Mouse (Mus musculus) c-Kit-positive CD71-negative TER-119-negative erythroid progenitor cells, embryonic 14.5 days (primary cell): ENCODE data around the gene Hic2.
"Not testable (repeated sequence)": the region's sequence is repeated elsewhere in the genome, so short reads cannot be mapped to it uniquely, and the experiment has no call there.

Experiments
- DNase-seq: peaks from one replicate; pipeline ENCODE4 v3.0.0-alpha.2; 2013; ENCODE audit warnings: low read depth

Gene Hic2

DNA sequence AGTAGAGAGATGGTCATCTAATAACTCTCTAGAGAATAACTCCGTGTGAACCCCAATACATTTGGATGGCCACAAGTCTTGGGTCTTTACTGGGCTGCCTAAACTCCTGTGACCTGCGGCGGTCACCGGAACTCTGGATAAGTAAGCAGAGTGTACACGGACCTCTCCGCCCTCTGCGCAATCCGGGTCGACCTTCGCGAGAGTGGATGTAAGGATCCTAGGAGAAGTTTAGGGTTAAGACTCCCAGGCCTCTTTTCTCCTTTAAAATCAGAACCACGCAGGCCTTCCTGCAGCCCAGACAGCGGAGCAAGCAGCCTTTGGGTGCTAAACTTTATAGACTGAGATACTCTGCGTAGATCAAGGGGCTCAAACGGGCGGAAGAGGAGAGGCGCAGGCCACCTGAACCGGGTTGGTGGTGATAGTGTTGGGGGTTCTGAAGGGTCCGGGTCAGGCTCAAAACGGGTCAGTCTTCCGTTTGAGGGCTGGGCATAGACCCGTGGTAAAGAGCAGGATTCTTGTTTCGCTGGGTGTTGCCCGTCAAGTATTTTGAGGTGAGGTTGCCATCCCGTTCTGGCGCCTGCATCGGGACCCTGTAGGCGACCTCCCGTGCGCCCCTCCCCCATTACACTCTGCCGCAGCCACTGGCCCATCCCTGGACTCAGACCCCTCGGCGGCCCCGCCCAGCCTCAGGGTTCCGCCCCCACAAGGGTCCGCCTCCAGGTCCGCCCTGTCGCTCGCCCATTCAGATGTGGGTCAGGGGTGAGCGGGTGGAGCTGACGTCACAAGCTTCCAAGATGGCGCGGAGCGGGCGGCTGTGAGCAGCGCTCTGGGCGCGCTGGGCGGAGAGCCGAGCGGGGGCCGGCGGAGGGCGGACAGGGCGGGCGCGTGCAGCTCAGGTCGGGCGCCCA, at the start of gene Hic2:
Hic2 (plus strand) TSS at position 779 of the 908 bp plus-strand sequence.
- DNase-seq = peak; percentile 91

DNA sequence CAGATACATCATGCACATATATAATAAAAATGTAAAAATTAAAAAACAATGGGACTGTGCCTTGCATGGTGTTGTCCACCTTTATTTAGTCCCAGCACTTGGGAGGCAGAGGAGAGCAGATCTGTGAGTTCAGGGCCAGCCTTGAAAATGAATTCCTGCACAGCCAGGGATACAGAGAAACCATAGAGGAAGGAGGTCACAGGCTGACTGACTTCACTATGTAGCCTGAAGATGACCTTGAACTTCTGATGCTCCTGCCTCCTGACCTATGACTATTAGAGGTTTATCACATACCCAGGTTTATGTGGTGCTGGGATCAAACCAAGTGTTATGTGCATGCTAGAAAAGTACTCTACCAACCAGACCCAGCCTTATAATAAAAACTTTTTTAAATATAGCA, 47.9 kb upstream of the Hic2 start:
- DNase-seq = no peak

GRCm38 (mm10) chr16:17193823-17194222, 39.5 kb upstream of the Hic2 start:
- no peak for DNase-seq

GRCm38 (mm10) chr16:17200121-17200952, 33.0 kb upstream of the Hic2 start:
- DNase-seq = no peak

DNA sequence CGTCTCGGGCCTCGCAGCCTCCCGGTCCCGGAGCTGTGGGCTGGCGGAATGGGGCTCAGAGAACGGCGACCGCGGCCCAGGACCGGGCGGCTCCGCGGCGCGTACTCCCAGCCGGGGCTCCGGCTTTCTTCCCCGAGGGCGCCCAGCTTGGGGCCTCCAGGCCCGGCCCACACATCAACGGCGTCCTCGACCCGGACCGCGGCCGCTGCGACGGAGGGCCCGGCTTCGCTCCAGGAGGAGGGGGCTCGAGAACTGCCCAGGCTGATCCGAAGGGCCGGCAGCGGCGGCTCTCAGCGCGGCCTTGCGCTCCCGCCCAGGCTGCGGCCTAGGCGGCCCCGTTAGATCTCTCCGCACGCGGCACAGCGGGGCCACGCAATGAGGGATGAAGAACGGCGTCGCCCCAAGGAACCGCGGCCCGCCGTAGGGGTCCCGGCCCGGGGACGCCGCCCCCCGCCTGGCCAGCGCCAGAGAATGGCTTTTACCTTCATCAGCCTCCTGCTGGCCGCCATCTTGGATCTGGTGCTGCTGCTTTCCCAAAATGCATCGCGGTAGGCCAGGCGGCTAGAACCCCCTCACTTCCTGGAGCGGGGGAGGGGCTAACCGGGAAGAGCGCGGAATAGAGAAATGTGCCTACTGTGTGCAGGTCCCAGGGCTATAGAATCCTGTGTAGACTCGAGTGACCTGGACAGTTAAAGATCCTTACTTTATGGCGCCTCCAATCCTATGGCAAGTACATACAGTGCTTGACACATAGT, 32.2 kb upstream of the Hic2 start:
- peak; percentile 64 for DNase-seq

- no peak for DNase-seq
Measured at GRCm38 (mm10) chr16:17201977-17202376, 31.4 kb upstream of the Hic2 start.

- DNase-seq = no peak
Measured at GRCm38 (mm10) chr16:17202549-17202948, 30.8 kb upstream of the Hic2 start, which contains the start of gene Ube2l3. Gene Ube2l3 (minus strand): TSS chr16:17202649.

GRCm38 (mm10) chr16:17204990-17205389, 28.4 kb upstream of the Hic2 start:
- DNase-seq = no peak

DNA sequence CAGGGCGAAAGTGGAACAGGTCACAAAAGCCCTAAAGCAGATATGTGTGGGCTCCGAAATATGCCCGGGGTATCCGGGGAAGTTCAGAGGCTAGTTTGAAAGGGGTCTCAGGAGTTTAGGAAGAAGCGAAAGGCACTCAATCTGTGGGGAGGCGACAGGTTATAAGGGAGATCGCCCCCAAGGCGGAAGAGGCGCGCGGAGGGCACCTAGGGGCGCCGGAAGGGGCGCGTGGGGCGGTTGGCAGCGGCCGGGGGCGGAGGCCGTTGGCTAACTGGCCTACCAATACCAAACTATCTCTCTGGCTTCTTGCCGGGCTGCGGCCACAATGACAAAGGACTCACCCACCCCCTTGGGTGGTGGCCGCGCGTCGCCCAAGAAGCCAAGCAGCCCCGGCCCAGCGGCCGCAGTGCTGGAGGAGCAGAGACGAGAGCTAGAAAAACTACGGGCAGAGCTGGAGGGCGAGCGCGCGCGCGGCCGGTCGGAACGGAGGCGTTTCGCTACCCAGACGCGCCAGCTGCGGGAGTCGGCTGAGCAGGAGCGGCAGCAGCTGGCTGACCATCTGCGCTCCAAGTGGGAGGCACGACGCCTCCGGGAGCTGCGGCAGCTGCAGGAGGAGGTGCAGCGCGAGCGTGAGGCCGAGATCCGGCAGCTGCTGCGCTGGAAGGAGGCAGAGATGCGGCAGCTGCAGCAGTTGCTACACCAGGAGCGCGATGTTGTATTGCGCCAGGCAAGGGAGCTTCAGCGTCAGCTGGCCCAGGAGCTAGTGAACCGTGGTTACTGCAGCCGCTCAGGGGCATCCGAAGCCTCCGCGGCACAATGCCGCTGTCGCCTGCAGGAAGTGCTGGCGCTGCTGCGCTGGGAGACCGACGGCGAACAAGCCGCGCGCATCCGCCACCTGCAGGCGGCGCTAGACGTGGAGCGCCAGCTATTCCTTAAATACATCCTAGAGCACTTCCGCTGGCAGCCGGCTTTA, 24.7 kb upstream of the Hic2 start, which contains the start of gene Rimbp3:
Rimbp3 (plus strand) TSS at position 215 of the 973 bp plus-strand sequence.
- peak; percentile 69 for DNase-seq

DNA sequence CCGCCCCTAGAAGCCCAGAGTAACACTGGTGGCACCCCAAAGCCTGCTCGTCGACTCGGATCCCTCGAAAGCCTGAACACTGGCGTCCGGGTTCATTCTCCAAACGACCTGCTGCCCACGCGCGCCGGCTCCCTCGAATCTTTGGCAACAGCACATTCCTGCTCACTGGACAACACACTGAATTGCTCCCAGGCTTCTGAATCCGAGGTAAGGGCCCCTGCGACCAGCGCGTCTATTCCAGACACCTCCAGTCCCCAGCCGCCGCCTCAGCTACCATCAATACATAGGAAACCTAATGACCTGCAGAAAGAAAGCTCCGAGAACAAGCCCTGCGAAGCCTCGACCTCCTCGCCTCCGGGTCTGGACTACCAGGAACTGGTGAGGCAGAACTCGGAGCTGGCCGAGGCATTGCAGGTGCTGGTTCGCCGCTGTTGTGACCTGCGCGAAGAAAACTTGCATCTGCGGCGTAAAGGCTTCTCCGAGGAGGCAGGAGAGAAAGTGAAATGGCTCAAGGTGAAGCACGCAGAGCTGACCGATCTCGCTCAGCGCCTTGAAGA, 23.9 kb upstream of the Hic2 start:
- DNase-seq = no peak

GRCm38 (mm10) chr16:17209981-17210838, 23.2 kb upstream of the Hic2 start:
- DNase-seq = peak; percentile 86

GRCm38 (mm10) chr16:17216934-17217633, 16.3 kb upstream of the Hic2 start:
- DNase-seq = no peak

- DNase-seq = no peak
Measured at GRCm38 (mm10) chr16:17220127-17220733, 13.1 kb upstream of the Hic2 start.

- DNase-seq = peak; percentile 67
Measured at GRCm38 (mm10) chr16:17222197-17222596, 11.2 kb upstream of the Hic2 start.

- no peak for DNase-seq
Measured at GRCm38 (mm10) chr16:17225584-17225983, 7.8 kb upstream of the Hic2 start.

- DNase-seq = no peak
Measured at GRCm38 (mm10) chr16:17226496-17226895, 6.9 kb upstream of the Hic2 start.

GRCm38 (mm10) chr16:17231523-17231922, 1.8 kb upstream of the Hic2 start:
- DNase-seq = not testable (repeated sequence)
